Mouse (Mus musculus): Measurements from ENCODE around the gene Brat1.

GRCm38 (mm10) chr5:140741040-140741439 is 36.2 kb downstream of the Brat1 start:
- TF ChIP-seq CTCF (IDR thresholded peaks at IDR 0.05; ENCODE audit: borderline replicate concordance, extremely low read depth, insufficient read depth, insufficient read length): no peak
- no peak for TF ChIP-seq POLR2A (IDR thresholded peaks at IDR 0.05; ENCODE audit: borderline replicate concordance, extremely low read depth, insufficient read depth, insufficient read length, poor library complexity, severe bottlenecking)
